Mouse (Mus musculus): ENCODE data around the gene Ninj2.

GRCm38 (mm10) chr6:120180492-120180891 is 87.3 kb downstream of the Ninj2 start:
- TF ChIP-seq CTCF (IDR thresholded peaks at IDR 0.05; ENCODE audit: low read depth, low read length) (no peak), POLR2AphosphoS5 (IDR thresholded peaks at IDR 0.05; ENCODE audit: insufficient replicate concordance, low read depth, low read length) (no peak)

Data from G1E (cell line).